Mouse (Mus musculus) heart, adult 2 months (tissue): Measurements from ENCODE around the gene Tulp2.

Experiments used
- CTCF ChIP-seq: fragments of 200-600 bp; IDR thresholded peaks from 2 replicates; pipeline ENCODE4 v1.8.1; 2022; ENCODE audit warnings: antibody characterized with exemption, mild to moderate bottlenecking, moderate library complexity
- EP300 ChIP-seq: fragments of 200-500 bp; IDR thresholded peaks from 2 replicates; pipeline ENCODE4 v1.6.1; 2011; ENCODE audit warnings: low read depth, low read length, control low read depth; ENCODE audit not compliant: insufficient read depth
- POLR2A ChIP-seq: fragments of 200-500 bp; IDR thresholded peaks from 2 replicates; pipeline ENCODE4 v1.6.1; 2011; ENCODE audit warnings: mild to moderate bottlenecking, low read depth, low read length, control low read depth; ENCODE audit not compliant: insufficient read depth

GRCm38 (mm10) chr7:45538163-45539041, 56.7 kb downstream of the Tulp2 start:
- TF ChIP-seq POLR2A (no peak), CTCF (peak; percentile 54), EP300 (no peak)
